Mouse (Mus musculus) forebrain, embryonic 16.5 days (tissue): Measurements from ENCODE around the gene Angptl8. TPM values are rescaled to one million over a fixed set of nuclear protein-coding genes. Genes with fewer than 3 reads are reported as not detected.

ENCODE experiments used
- ATAC-seq: fragments of 200-750 bp; cut with Nextera tagmentation; 2 replicates; pipeline ENCODE4 v1.8.0; 2017; ENCODE audit warnings: mild to moderate bottlenecking, moderate library complexity
- H3K27ac ChIP-seq: fragments of 300-500 bp; sonication (generic); 2 replicates; pipeline ENCODE4 v1.5.1; 2014; ENCODE audit warnings: low read length, control low read depth
- H3K27me3 ChIP-seq: fragments of 300-500 bp; sonication (generic); replicated peaks from 2 replicates; pipeline ENCODE4 v1.6.1; 2014; ENCODE audit warnings: low read length; ENCODE audit not compliant: control insufficient read depth, insufficient read depth
- H3K36me3 ChIP-seq: fragments of 300-500 bp; sonication (generic); 2 replicates; pipeline ENCODE4 v1.6.1; 2014; ENCODE audit not compliant: control insufficient read depth, insufficient read depth
- H3K4me1 ChIP-seq: fragments of 300-500 bp; sonication (generic); replicated peaks from 2 replicates; pipeline ENCODE4 v1.6.1; 2014; ENCODE audit warnings: low read length; ENCODE audit not compliant: control insufficient read depth, insufficient read depth
- H3K4me2 ChIP-seq: fragments of 300-500 bp; sonication (generic); 2 replicates; pipeline ENCODE4 v1.6.1; 2014; ENCODE audit warnings: mild to moderate bottlenecking, low read length, control low read depth
- H3K4me3 ChIP-seq: fragments of 300-500 bp; sonication (generic); replicated peaks from 2 replicates; pipeline ENCODE4 v1.5.1; 2014; ENCODE audit warnings: mild to moderate bottlenecking, low read length, control low read depth
- H3K9ac ChIP-seq: fragments of 300-500 bp; sonication (generic); replicated peaks from 2 replicates; pipeline ENCODE4 v1.6.1; 2014; ENCODE audit warnings: low read depth, low read length, control low read depth
- H3K9me3 ChIP-seq: fragments of 300-500 bp; sonication (generic); 2 replicates; pipeline ENCODE4 v1.6.1; 2016; ENCODE audit warnings: low read length; ENCODE audit not compliant: control insufficient read depth
- WGBS: fragments of 180-500 bp; shearing (Covaris S2); extraction: QIAGEN DNeasy Blood & Tissue Kit; methylation state at CpG from one replicate; pipeline ENCODE4 v1.1.7; 2014; 5-methylcytosine and 5-hydroxymethylcytosine counted together
- polyA plus RNA-seq: library from polyadenylated mRNA; unstranded; fragments of >200 nt; fragmentation: Nextera tagmentation; extraction: Ambion mirVana; gene quantifications from 2 replicates; pipeline ENCODE4 v1.2.1, GENCODE M21; 2015

Angptl8 gene
- polyA plus RNA-seq, 1 experiment from 2014 or later: 0.51 TPM

- H3K27me3 ChIP-seq: no peaks in the 10 kb centered on the region
- H3K4me2 ChIP-seq: no peak overlapping the region
- no peak overlapping the region for H3K4me3 ChIP-seq
- ATAC-seq: no peak
- H3K27ac ChIP-seq: no peak overlapping the region
- 63% methylated on average over 4 of the region's 4 CpGs for WGBS
- H3K4me1 ChIP-seq: peaks cover 12% of the 10 kb centered on the region
- no peaks in the 10 kb centered on the region for H3K36me3 ChIP-seq
- H3K9me3 ChIP-seq: no peaks in the 10 kb centered on the region
- no peak overlapping the region for H3K9ac ChIP-seq
These were observed 11.4 kb upstream of the Angptl8 start for GRCm38 (mm10) chr9:21823957-21824356.

- no peaks in the 10 kb centered on the region for H3K9me3 ChIP-seq
- peaks cover 9% of the 10 kb centered on the region for H3K4me1 ChIP-seq
- WGBS: 70% methylated on average over 10 of the region's 10 CpGs
- no peak overlapping the region for H3K9ac ChIP-seq
- H3K36me3 ChIP-seq: no peaks in the 10 kb centered on the region
- no peak for ATAC-seq
- no peaks in the 10 kb centered on the region for H3K27me3 ChIP-seq
- no peak overlapping the region for H3K4me2 ChIP-seq
- no peak overlapping the region for H3K27ac ChIP-seq
- no peak overlapping the region for H3K4me3 ChIP-seq
These were observed 10.9 kb upstream of the Angptl8 start for GRCm38 (mm10) chr9:21824366-21824765.

GRCm38 (mm10) chr9:21829834-21830460, 5.4 kb upstream of the Angptl8 start:
- Histone ChIP-seq H3K9me3 (no peaks in the 10 kb centered on the region), H3K4me1 (no peaks in the 10 kb centered on the region), H3K4me2 (no peak overlapping the region), H3K27ac (no peak overlapping the region), H3K36me3 (no peaks in the 10 kb centered on the region), H3K27me3 (no peaks in the 10 kb centered on the region), H3K9ac (no peak overlapping the region), H3K4me3 (no peak overlapping the region)
- 92% methylated on average over 14 of the region's 14 CpGs for WGBS
- no peak for ATAC-seq

- Histone ChIP-seq H3K36me3 (no peaks in the 10 kb centered on the region), H3K4me3 (no peak overlapping the region), H3K27ac (no peak overlapping the region), H3K9ac (no peak overlapping the region), H3K27me3 (no peaks in the 10 kb centered on the region), H3K4me2 (no peak overlapping the region), H3K9me3 (no peaks in the 10 kb centered on the region), H3K4me1 (no peaks in the 10 kb centered on the region)
- ATAC-seq: no peak
- WGBS: 73% methylated on average over 5 of the region's 5 CpGs
These were observed 4.9 kb upstream of the Angptl8 start for GRCm38 (mm10) chr9:21830461-21830850.

- no peak overlapping the region for H3K4me3 ChIP-seq
- H3K36me3 ChIP-seq: no peaks in the 10 kb centered on the region
- no peaks in the 10 kb centered on the region for H3K4me1 ChIP-seq
- no peaks in the 10 kb centered on the region for H3K27me3 ChIP-seq
- H3K9me3 ChIP-seq: no peaks in the 10 kb centered on the region
- 86% methylated on average over 11 of the region's 11 CpGs for WGBS
- no peak overlapping the region for H3K4me2 ChIP-seq
- H3K27ac ChIP-seq: no peak overlapping the region
- no peak overlapping the region for H3K9ac ChIP-seq
- ATAC-seq: no peak
These were observed 4.4 kb upstream of the Angptl8 start for GRCm38 (mm10) chr9:21830936-21831335.

GRCm38 (mm10) chr9:21831558-21832240, 3.6 kb upstream of the Angptl8 start:
- ATAC-seq: no peak
- no peak overlapping the region for H3K9ac ChIP-seq
- H3K4me2 ChIP-seq: no peak overlapping the region
- H3K27ac ChIP-seq: no peak overlapping the region
- no peaks in the 10 kb centered on the region for H3K9me3 ChIP-seq
- 88% methylated on average over 20 of the region's 20 CpGs for WGBS
- H3K4me1 ChIP-seq: no peaks in the 10 kb centered on the region
- no peak overlapping the region for H3K4me3 ChIP-seq
- no peaks in the 10 kb centered on the region for H3K36me3 ChIP-seq
- H3K27me3 ChIP-seq: no peaks in the 10 kb centered on the region

- WGBS: 90% methylated on average over 2 of the region's 2 CpGs
- Histone ChIP-seq H3K4me2 (no peak overlapping the region), H3K4me1 (no peaks in the 10 kb centered on the region), H3K27me3 (no peaks in the 10 kb centered on the region), H3K9me3 (no peaks in the 10 kb centered on the region), H3K9ac (no peak overlapping the region), H3K36me3 (no peaks in the 10 kb centered on the region), H3K4me3 (no peak overlapping the region), H3K27ac (no peak overlapping the region)
- ATAC-seq: no peak
These were observed 2.4 kb downstream of the Angptl8 start for GRCm38 (mm10) chr9:21837690-21838089.

GRCm38 (mm10) chr9:21840115-21840787, 4.9 kb downstream of the Angptl8 start:
- peak; percentile 71 for ATAC-seq
- no peaks in the 10 kb centered on the region for H3K27me3 ChIP-seq
- WGBS: 53% methylated on average over 8 of the region's 8 CpGs
- no peaks in the 10 kb centered on the region for H3K4me1 ChIP-seq
- H3K36me3 ChIP-seq: no peaks in the 10 kb centered on the region
- no peak overlapping the region for H3K27ac ChIP-seq
- H3K9ac ChIP-seq: no peak overlapping the region
- H3K4me2 ChIP-seq: no peak overlapping the region
- no peaks in the 10 kb centered on the region for H3K9me3 ChIP-seq
- no peak overlapping the region for H3K4me3 ChIP-seq

- no peak for ATAC-seq
- 98% methylated on average over 6 of the region's 6 CpGs for WGBS
These were observed 6.0 kb downstream of the Angptl8 start for GRCm38 (mm10) chr9:21841340-21841739.

More at GRCm38 (mm10) chr9:21841340-21841739, 6.0 kb downstream of the Angptl8 start:
- Histone ChIP-seq H3K9me3 (no peaks in the 10 kb centered on the region), H3K27me3 (no peaks in the 10 kb centered on the region), H3K4me3 (no peak overlapping the region), H3K36me3 (no peaks in the 10 kb centered on the region), H3K9ac (no peak overlapping the region), H3K4me1 (no peaks in the 10 kb centered on the region), H3K27ac (no peak overlapping the region), H3K4me2 (no peak overlapping the region)
